Mouse (Mus musculus) liver, adult 2 months (tissue): ENCODE data around the gene Zc3h10.

ENCODE experiments used
- CTCF ChIP-seq: fragments of 200-500 bp; IDR thresholded peaks from 2 replicates; pipeline ENCODE4 v1.5.1; 2011; ENCODE audit warnings: low read depth, low read length, control low read depth
- POLR2A ChIP-seq: fragments of 200-500 bp; IDR thresholded peaks from 2 replicates; pipeline ENCODE4 v1.6.1; 2011; ENCODE audit warnings: low read length, control low read depth; ENCODE audit not compliant: insufficient read depth; ENCODE audit errors: extremely low read depth

GRCm38 (mm10) chr10:128592797-128593196 lies 45.2 kb upstream of the Zc3h10 start:
- TF ChIP-seq CTCF (no peak), POLR2A (no peak)
